Mouse (Mus musculus): ENCODE results near the gene Zfp981. TPM values are rescaled to one million over a fixed set of nuclear protein-coding genes. Genes with fewer than 3 reads are reported as not detected.

Zfp981 gene
- total RNA-seq, 4 experiments from 2014 or later, result 0.07 to 0.12 TPM; not detected in 2

Other genes with a start within 250 kb of the Zfp981 start
- under 1 TPM; 0.60 to 0.76 (median 0.71) TPM for gene Zfp992, start 53.0 kb upstream of the Zfp981 start, total RNA-seq (2022)
- gene Zfp993, start 108.9 kb downstream of the Zfp981 start, total RNA-seq (2022), result 1 to 10 TPM in 3 of 4 experiments, under 1 TPM in 1; 0.70 to 4.0 (median 3.0) TPM